Mouse (Mus musculus): Measurements from ENCODE around the gene Rsph14. TPM values are rescaled to one million over a fixed set of nuclear protein-coding genes. Genes with fewer than 3 reads are reported as not detected.

Rsph14 gene
- polyA plus RNA-seq, 1 experiment: not detected

DNA sequence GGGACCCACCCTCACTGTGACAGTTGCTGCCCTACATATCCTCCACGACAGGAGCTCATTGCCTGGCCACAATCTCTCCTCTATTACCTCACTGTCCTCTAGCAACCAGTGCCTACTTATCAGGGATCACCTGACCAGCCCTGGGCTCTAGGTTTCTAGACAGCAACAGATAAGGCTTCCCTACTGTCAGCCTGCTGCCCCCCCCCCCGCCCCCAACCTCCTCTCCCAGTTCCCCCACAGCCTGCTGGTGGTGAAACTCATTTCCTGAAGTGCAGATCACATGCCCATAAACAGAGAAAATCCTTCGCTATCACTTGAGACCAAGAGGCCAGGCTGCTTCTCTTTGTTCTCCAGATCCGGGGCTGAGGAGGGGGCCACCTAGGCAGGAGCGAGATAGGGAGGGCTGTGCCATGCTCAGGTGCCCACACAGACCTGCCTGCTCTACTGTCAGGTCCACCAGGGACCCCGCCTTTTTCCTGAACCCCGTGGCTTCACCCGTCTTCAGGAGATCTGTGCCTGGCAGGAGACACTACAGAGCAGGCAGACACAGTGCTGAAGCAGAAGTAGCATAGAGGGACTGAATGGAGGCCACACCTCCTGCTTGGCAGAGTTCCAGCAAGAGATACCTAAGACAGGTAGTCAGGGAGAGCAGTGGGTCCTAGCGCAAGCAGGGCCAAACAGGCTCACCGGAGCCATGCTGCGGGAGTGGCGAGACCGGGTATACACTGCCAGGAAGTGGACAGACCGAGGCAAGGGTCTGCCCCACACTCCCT lies 44.5 kb downstream of the Rsph14 start:
- H3ac ChIP-seq (ENCODE audit: control insufficient read depth, insufficient read length, low read depth): no peak overlapping the region
- H3K79me3 ChIP-seq (ENCODE audit: low read depth): no peaks in the 10 kb centered on the region
- H3K4me3 ChIP-seq (ENCODE audit: insufficient read depth, poor library complexity, severe bottlenecking): no peak overlapping the region
- H3K79me2 ChIP-seq (ENCODE audit: control insufficient read depth, insufficient read depth): no peaks in the 10 kb centered on the region
- H3K36me3 ChIP-seq (ENCODE audit: control insufficient read depth, insufficient read depth): no peaks in the 10 kb centered on the region
- TF ChIP-seq CTCF (IDR thresholded peaks at IDR 0.05; ENCODE audit: control insufficient read depth, insufficient read depth, insufficient read length) (no peak), FOSL1 (IDR thresholded peaks at IDR 0.05; ENCODE audit: insufficient read depth, low read length, poor library complexity, severe bottlenecking) (no peak), MAX (IDR thresholded peaks at IDR 0.05) (no peak), MYOG (IDR thresholded peaks at IDR 0.05; ENCODE audit: control insufficient read depth, extremely low read depth, insufficient read length) (no peak), USF1 (IDR thresholded peaks at IDR 0.05; ENCODE audit: low read depth) (no peak), CEBPB (IDR thresholded peaks at IDR 0.05; ENCODE audit: low read depth) (no peak), MYOD1 (IDR thresholded peaks at IDR 0.05; ENCODE audit: control insufficient read depth, insufficient read length, low read depth) (no peak)
- H3K27me3 ChIP-seq (ENCODE audit: control insufficient read depth, insufficient read depth, insufficient read length): peaks cover 29% of the 10 kb centered on the region

DNA sequence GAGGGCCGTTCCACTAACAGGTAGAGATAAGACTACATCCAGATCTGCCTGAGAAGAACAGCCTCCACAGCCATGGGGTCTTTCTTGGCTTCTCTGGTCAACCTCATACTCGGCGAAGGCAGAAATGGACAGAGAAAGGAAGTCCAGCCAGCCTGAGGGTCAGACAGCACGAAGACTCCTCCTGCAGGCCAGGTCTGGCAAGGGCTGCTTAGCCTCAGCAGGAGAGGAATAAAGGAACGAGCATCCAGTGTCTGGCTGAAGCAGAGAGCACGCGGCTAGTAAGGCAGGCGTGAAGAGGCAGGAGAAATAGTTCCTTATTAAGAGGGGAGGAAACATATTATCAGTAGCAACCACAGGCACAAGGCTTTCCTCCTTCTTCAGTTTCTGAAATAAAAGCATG lies 49.2 kb downstream of the Rsph14 start:
- Histone ChIP-seq H3K36me3 (ENCODE audit: control insufficient read depth, insufficient read depth) (no peaks in the 10 kb centered on the region), H3ac (ENCODE audit: control insufficient read depth, insufficient read length, low read depth) (no peak overlapping the region), H3K79me2 (ENCODE audit: control insufficient read depth, insufficient read depth) (no peaks in the 10 kb centered on the region), H3K27me3 (ENCODE audit: control insufficient read depth, insufficient read depth, insufficient read length) (peaks cover 37% of the 10 kb centered on the region), H3K79me3 (ENCODE audit: low read depth) (no peaks in the 10 kb centered on the region), H3K4me3 (ENCODE audit: insufficient read depth, poor library complexity, severe bottlenecking) (no peak overlapping the region)
- TF ChIP-seq FOSL1 (IDR thresholded peaks at IDR 0.05; ENCODE audit: insufficient read depth, low read length, poor library complexity, severe bottlenecking): no peak
- TF ChIP-seq MAX (IDR thresholded peaks at IDR 0.05): no peak
- TF ChIP-seq CTCF (IDR thresholded peaks at IDR 0.05; ENCODE audit: control insufficient read depth, insufficient read depth, insufficient read length): no peak
- no peak for TF ChIP-seq MYOG (IDR thresholded peaks at IDR 0.05; ENCODE audit: control insufficient read depth, extremely low read depth, insufficient read length)
- no peak for TF ChIP-seq USF1 (IDR thresholded peaks at IDR 0.05; ENCODE audit: low read depth)
- TF ChIP-seq CEBPB (IDR thresholded peaks at IDR 0.05; ENCODE audit: low read depth): no peak
- TF ChIP-seq MYOD1 (IDR thresholded peaks at IDR 0.05; ENCODE audit: control insufficient read depth, insufficient read length, low read depth): no peak

DNA sequence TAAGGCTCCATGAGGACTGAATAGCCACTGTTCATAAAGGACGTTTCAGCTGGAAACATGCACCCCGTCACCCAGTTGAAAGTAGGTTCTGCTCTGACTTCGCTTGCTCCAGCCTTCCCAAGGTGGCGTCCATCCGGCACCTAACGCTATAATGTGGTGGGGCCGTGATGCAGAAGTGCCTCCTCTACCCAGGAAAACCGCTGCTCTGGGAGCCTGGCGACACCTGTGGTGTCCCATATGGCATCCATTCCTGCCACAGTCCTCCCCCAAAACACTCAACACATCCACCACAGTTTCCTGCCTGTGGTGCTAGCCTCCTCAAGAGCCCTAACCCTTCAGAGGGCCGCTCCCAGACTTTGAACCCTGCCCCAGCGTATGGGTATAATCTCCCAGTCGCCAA lies 51.2 kb downstream of the Rsph14 start:
- H3K4me3 ChIP-seq (ENCODE audit: insufficient read depth, poor library complexity, severe bottlenecking): no peak overlapping the region
- no peaks in the 10 kb centered on the region for H3K79me3 ChIP-seq (ENCODE audit: low read depth)
- peaks cover 29% of the 10 kb centered on the region for H3K27me3 ChIP-seq (ENCODE audit: control insufficient read depth, insufficient read depth, insufficient read length)
- H3ac ChIP-seq (ENCODE audit: control insufficient read depth, insufficient read length, low read depth): no peak overlapping the region
- no peaks in the 10 kb centered on the region for H3K36me3 ChIP-seq (ENCODE audit: control insufficient read depth, insufficient read depth)
- H3K79me2 ChIP-seq (ENCODE audit: control insufficient read depth, insufficient read depth): no peaks in the 10 kb centered on the region
- TF ChIP-seq FOSL1 (IDR thresholded peaks at IDR 0.05; ENCODE audit: insufficient read depth, low read length, poor library complexity, severe bottlenecking): no peak
- no peak for TF ChIP-seq CTCF (IDR thresholded peaks at IDR 0.05; ENCODE audit: control insufficient read depth, insufficient read depth, insufficient read length)
- no peak for TF ChIP-seq USF1 (IDR thresholded peaks at IDR 0.05; ENCODE audit: low read depth)
- no peak for TF ChIP-seq MYOD1 (IDR thresholded peaks at IDR 0.05; ENCODE audit: control insufficient read depth, insufficient read length, low read depth)
- TF ChIP-seq MYOG (IDR thresholded peaks at IDR 0.05; ENCODE audit: control insufficient read depth, extremely low read depth, insufficient read length): no peak
- no peak for TF ChIP-seq CEBPB (IDR thresholded peaks at IDR 0.05; ENCODE audit: low read depth)
- no peak for TF ChIP-seq MAX (IDR thresholded peaks at IDR 0.05)

DNA sequence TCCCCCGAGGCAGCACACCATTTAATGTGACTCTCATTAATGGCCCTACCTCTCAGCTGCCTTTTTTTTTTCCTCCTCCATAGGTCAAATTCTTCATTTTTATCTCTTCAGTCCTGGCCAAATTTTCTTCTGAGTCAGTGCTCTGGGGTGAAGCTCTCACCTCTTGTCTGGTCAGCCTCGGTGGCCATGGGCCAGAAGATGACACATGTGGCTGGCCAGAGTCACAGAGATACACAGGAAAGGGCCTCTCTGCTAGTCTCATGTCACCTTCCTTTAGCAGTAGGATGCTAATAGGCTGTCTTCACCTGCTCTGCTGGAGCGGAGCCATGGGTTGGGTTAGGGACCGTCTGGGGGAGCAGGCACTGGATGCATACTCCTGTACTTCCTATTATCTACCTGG lies 54.3 kb downstream of the Rsph14 start:
- TF ChIP-seq MYOG (IDR thresholded peaks at IDR 0.05; ENCODE audit: control insufficient read depth, extremely low read depth, insufficient read length): no peak
- no peak for TF ChIP-seq CEBPB (IDR thresholded peaks at IDR 0.05; ENCODE audit: low read depth)
- no peak for TF ChIP-seq USF1 (IDR thresholded peaks at IDR 0.05; ENCODE audit: low read depth)
- TF ChIP-seq MAX (IDR thresholded peaks at IDR 0.05): no peak
- no peak for TF ChIP-seq MYOD1 (IDR thresholded peaks at IDR 0.05; ENCODE audit: control insufficient read depth, insufficient read length, low read depth)
- TF ChIP-seq CTCF (IDR thresholded peaks at IDR 0.05; ENCODE audit: control insufficient read depth, insufficient read depth, insufficient read length): no peak
- no peak for TF ChIP-seq FOSL1 (IDR thresholded peaks at IDR 0.05; ENCODE audit: insufficient read depth, low read length, poor library complexity, severe bottlenecking)

DNA sequence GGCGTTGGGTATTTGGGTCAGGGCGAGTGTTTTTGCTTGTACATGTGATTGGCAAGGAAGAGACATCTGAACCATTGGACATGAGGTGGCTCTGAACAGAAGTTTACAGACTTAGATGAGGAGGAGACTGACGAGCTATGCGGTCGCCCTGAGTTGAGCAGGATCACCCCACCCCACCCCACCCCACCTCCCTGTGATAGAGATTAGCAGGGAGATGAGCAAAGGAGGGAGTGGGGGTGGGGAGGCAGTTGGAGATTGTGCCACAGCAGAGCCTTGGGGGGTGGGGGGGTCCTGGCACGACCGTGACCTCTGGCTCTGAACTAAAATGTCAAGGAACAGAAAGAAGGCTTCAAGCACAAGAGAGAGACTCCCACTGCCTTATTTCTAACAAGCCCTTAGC lies 56.0 kb downstream of the Rsph14 start:
- H3ac ChIP-seq (ENCODE audit: control insufficient read depth, insufficient read length, low read depth): no peak overlapping the region
- H3K36me3 ChIP-seq (ENCODE audit: control insufficient read depth, insufficient read depth): no peaks in the 10 kb centered on the region
- H3K4me3 ChIP-seq (ENCODE audit: insufficient read depth, poor library complexity, severe bottlenecking): no peak overlapping the region
- peaks cover 11% of the 10 kb centered on the region for H3K27me3 ChIP-seq (ENCODE audit: control insufficient read depth, insufficient read depth, insufficient read length)
- no peaks in the 10 kb centered on the region for H3K79me2 ChIP-seq (ENCODE audit: control insufficient read depth, insufficient read depth)
- H3K79me3 ChIP-seq (ENCODE audit: low read depth): no peaks in the 10 kb centered on the region
- TF ChIP-seq MYOD1 (IDR thresholded peaks at IDR 0.05; ENCODE audit: control insufficient read depth, insufficient read length, low read depth): no peak
- no peak for TF ChIP-seq CEBPB (IDR thresholded peaks at IDR 0.05; ENCODE audit: low read depth)
- TF ChIP-seq CTCF (IDR thresholded peaks at IDR 0.05; ENCODE audit: control insufficient read depth, insufficient read depth, insufficient read length): no peak
- no peak for TF ChIP-seq MYOG (IDR thresholded peaks at IDR 0.05; ENCODE audit: control insufficient read depth, extremely low read depth, insufficient read length)
- no peak for TF ChIP-seq USF1 (IDR thresholded peaks at IDR 0.05; ENCODE audit: low read depth)
- no peak for TF ChIP-seq FOSL1 (IDR thresholded peaks at IDR 0.05; ENCODE audit: insufficient read depth, low read length, poor library complexity, severe bottlenecking)

More for the DNA sequence above, 54.3 kb downstream of the Rsph14 start:
- no peaks in the 10 kb centered on the region for H3K79me2 ChIP-seq (ENCODE audit: control insufficient read depth, insufficient read depth)
- no peaks in the 10 kb centered on the region for H3K36me3 ChIP-seq (ENCODE audit: control insufficient read depth, insufficient read depth)
- no peak overlapping the region for H3K4me3 ChIP-seq (ENCODE audit: insufficient read depth, poor library complexity, severe bottlenecking)
- no peak overlapping the region for H3ac ChIP-seq (ENCODE audit: control insufficient read depth, insufficient read length, low read depth)
- peaks cover 11% of the 10 kb centered on the region for H3K27me3 ChIP-seq (ENCODE audit: control insufficient read depth, insufficient read depth, insufficient read length)
- H3K79me3 ChIP-seq (ENCODE audit: low read depth): no peaks in the 10 kb centered on the region

Data from C2C12 (cell line).